Mouse (Mus musculus): ENCODE measurements at regions not wholly inside any gene's neighbourhood (a gene's known extent, or its start where the extent isn't known, plus 50 kb on each side); places are given as distances from the start of the nearest gene placed in this dataset.

GRCm38 (mm10) chrX:11952193-11952592 lies 208.0 kb downstream of the Bcor start:
- TF ChIP-seq CTCF (IDR thresholded peaks at IDR 0.05; ENCODE audit: low read depth, low read length) (no peak), POLR2A (IDR thresholded peaks at IDR 0.05; ENCODE audit: insufficient read depth, low read length) (no peak)
